Mouse (Mus musculus): ENCODE results near the gene Arhgef3. TPM values are rescaled to one million over a fixed set of nuclear protein-coding genes. Genes with fewer than 3 reads are reported as not detected.
"Not testable (repeated sequence)": the region's sequence is repeated elsewhere in the genome, so short reads cannot be mapped to it uniquely, and the experiment has no call there.

Gene Arhgef3
- polyA plus RNA-seq, 1 experiment from 2014 or later: 1.6 TPM

- Histone ChIP-seq H3K4me1 (no peaks in the 10 kb centered on the region), H3K9me3 (replicated peaks) (no peaks in the 10 kb centered on the region), H3K27me3 (ENCODE audit: low read depth, poor library complexity, severe bottlenecking) (no peaks in the 10 kb centered on the region), H3K27ac (replicated peaks) (no peak overlapping the region), H3K36me3 (no peaks in the 10 kb centered on the region), H3K4me3 (no peak overlapping the region)
- 88% methylated on average over 5 of the region's 5 CpGs for WGBS
- no peak for DNase-seq (ENCODE audit: low spot score)
Measured at GRCm38 (mm10) chr14:27246424-27246823, 131.7 kb downstream of the Arhgef3 start.

GRCm38 (mm10) chr14:27246948-27247347 lies 132.2 kb downstream of the Arhgef3 start:
- not testable (repeated sequence) for H3K27me3 ChIP-seq (ENCODE audit: low read depth, poor library complexity, severe bottlenecking); H3K9me3 ChIP-seq (replicated peaks); H3K36me3 ChIP-seq; DNase-seq (ENCODE audit: low spot score); H3K4me3 ChIP-seq; H3K4me1 ChIP-seq; H3K27ac ChIP-seq (replicated peaks)
- WGBS: 92% methylated on average over 10 of the region's 10 CpGs

- Histone ChIP-seq H3K27me3 (ENCODE audit: low read depth, poor library complexity, severe bottlenecking) (no peaks in the 10 kb centered on the region), H3K4me1 (no peaks in the 10 kb centered on the region), H3K9me3 (replicated peaks) (no peaks in the 10 kb centered on the region), H3K4me3 (no peak overlapping the region), H3K36me3 (no peaks in the 10 kb centered on the region), H3K27ac (replicated peaks) (no peak overlapping the region)
- WGBS: 93% methylated on average over 1 of the region's 1 CpGs
- DNase-seq (ENCODE audit: low spot score): no peak
Measured at GRCm38 (mm10) chr14:27249121-27249520, 134.4 kb downstream of the Arhgef3 start.

DNA sequence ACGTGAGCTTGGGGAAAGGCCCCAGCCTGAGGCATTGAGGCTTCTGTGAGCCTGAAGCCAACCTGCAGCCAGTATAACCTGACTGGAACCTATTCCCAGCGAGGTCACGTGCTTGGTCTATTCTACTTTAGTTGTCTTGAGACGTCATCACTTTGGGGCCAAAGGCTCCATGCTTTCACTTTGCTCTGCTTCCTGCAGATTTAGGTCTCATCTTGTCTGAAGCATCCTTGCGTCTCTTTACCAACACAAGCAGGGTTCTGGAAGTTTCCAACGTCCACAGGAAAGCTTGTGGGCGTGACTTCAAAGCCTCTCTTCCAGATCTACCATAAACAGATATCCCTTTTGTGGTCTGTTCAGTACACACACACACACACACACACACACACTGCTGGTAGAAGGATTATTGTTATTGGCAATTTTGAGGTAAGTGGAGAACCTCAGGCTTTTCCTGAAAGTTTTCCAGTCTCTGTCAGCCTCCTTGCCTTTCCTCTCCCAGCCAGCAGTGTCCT lies 135.6 kb downstream of the Arhgef3 start:
- no peaks in the 10 kb centered on the region for H3K36me3 ChIP-seq
- no peaks in the 10 kb centered on the region for H3K27me3 ChIP-seq (ENCODE audit: low read depth, poor library complexity, severe bottlenecking)
- DNase-seq (ENCODE audit: low spot score): no peak
- H3K9me3 ChIP-seq (replicated peaks): no peaks in the 10 kb centered on the region
- 90% methylated on average over 7 of the region's 7 CpGs for WGBS
- H3K4me3 ChIP-seq: no peak overlapping the region
- no peaks in the 10 kb centered on the region for H3K4me1 ChIP-seq
- H3K27ac ChIP-seq (replicated peaks): no peak overlapping the region

- H3K27me3 ChIP-seq (ENCODE audit: low read depth, poor library complexity, severe bottlenecking): no peaks in the 10 kb centered on the region
- H3K4me1 ChIP-seq: no peaks in the 10 kb centered on the region
- no peak overlapping the region for H3K27ac ChIP-seq (replicated peaks)
- no peaks in the 10 kb centered on the region for H3K36me3 ChIP-seq
- no peaks in the 10 kb centered on the region for H3K9me3 ChIP-seq (replicated peaks)
- 90% methylated on average over 5 of the region's 5 CpGs for WGBS
- no peak overlapping the region for H3K4me3 ChIP-seq
- DNase-seq (ENCODE audit: low spot score): no peak
Measured at GRCm38 (mm10) chr14:27253391-27253790, 138.7 kb downstream of the Arhgef3 start.

GRCm38 (mm10) chr14:27262349-27262748 lies 147.7 kb downstream of the Arhgef3 start:
- Histone ChIP-seq H3K27me3 (ENCODE audit: low read depth, poor library complexity, severe bottlenecking) (no peaks in the 10 kb centered on the region), H3K4me3 (no peak overlapping the region), H3K27ac (replicated peaks) (no peak overlapping the region), H3K9me3 (replicated peaks) (no peaks in the 10 kb centered on the region), H3K4me1 (0 out of 2 replicates have a peak, but pooled peaks cover 3% of the 10 kb centered on the region), H3K36me3 (no peaks in the 10 kb centered on the region)
- WGBS: 69% methylated on average over 6 of the region's 6 CpGs
- DNase-seq (ENCODE audit: low spot score): no peak

DNA sequence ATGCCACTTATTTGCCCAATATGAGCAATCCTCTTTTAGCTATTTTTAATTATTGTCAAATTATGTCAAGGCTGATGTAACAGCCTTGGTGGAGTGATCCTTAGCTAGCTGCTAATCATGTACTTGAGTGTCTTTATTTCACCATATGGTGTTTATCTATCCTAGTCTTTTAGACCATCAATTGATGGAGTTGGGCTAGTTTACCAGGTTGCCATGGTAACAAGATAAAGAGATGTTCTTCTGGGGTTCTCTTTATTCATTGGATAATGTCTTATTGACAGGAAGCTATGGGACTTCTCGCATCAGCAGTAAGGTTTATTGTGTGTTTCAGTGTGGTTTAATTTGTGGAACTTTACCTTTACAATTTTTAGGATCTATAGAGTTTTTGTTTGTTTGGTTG lies 151.9 kb downstream of the Arhgef3 start:
- Histone ChIP-seq H3K9me3 (replicated peaks) (no peaks in the 10 kb centered on the region), H3K4me3 (no peak overlapping the region), H3K27me3 (ENCODE audit: low read depth, poor library complexity, severe bottlenecking) (peaks cover 8% of the 10 kb centered on the region; the same call in 1 of the 2 replicates), H3K4me1 (peaks cover 19% of the 10 kb centered on the region), H3K36me3 (no peaks in the 10 kb centered on the region), H3K27ac (replicated peaks) (no peak overlapping the region)
- DNase-seq (ENCODE audit: low spot score): no peak
- WGBS: 62% methylated on average over 1 of the region's 1 CpGs

DNA sequence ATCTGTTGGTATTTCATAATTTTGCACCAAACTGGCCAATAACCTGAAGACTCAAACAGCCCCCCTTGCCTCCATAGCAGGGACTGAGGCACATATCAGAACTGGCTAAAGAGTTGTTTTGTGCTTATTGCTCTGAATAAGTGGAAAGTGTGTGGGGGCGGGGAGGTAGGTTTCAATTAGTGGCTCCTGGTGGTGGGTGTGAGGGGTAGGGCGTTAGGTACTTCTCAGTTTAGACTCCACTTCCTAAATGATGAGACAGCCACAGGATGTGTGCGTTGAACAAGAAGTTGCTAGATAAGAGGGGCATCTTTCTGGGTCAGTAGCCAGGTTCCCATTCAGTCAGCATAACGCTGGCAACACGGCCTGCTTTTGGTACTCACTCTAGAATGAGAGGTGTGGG lies 153.4 kb downstream of the Arhgef3 start:
- DNase-seq (ENCODE audit: low spot score): no peak
- WGBS: 74% methylated on average over 5 of the region's 5 CpGs
- H3K27ac ChIP-seq (replicated peaks): no peak overlapping the region
- no peaks in the 10 kb centered on the region for H3K9me3 ChIP-seq (replicated peaks)
- no peaks in the 10 kb centered on the region for H3K36me3 ChIP-seq
- H3K4me3 ChIP-seq: no peak overlapping the region
- H3K27me3 ChIP-seq (ENCODE audit: low read depth, poor library complexity, severe bottlenecking): peaks cover 8% of the 10 kb centered on the region; the same call in 1 of the 2 replicates
- peaks cover 35% of the 10 kb centered on the region for H3K4me1 ChIP-seq

DNA sequence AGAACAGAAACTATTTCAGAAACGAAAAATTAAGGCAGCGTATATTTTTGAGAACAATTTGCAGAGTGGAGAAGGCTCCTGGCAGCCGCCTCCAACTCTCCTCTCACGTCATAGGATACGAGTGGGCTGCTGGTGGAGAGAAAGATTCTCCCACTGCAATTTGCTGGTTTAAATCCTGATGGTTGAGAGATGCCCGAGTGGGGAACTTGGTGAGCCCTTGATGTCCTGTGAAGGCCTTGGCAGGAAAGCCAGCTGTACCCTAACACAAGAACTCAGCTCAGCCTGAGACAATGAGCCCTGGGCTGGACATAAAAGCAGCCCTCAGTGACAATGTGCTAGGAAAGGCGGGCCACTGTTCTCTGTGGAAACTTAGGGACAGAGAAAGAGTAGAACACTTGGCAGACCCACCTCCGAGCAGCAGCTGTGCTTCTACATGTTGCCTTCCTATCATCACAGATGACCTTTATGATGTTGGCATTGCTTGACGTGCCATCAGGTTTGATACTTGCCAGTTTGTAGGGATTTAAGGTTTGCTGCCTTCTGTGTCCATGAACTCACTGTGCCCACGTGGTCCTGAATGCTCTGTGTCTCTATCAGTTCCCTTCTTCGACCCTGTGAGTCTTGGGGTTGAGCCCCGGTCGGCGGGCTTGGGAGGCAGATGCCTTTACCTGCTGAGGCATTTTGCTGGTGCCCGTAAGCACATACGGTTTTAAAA lies 154.4 kb downstream of the Arhgef3 start:
- WGBS: 91% methylated on average over 16 of the region's 16 CpGs
- H3K4me1 ChIP-seq: peaks cover 35% of the 10 kb centered on the region
- no peaks in the 10 kb centered on the region for H3K36me3 ChIP-seq
- H3K9me3 ChIP-seq (replicated peaks): no peaks in the 10 kb centered on the region
- no peak overlapping the region for H3K4me3 ChIP-seq
- H3K27ac ChIP-seq (replicated peaks): no peak overlapping the region
- peaks cover 8% of the 10 kb centered on the region; the same call in 1 of the 2 replicates for H3K27me3 ChIP-seq (ENCODE audit: low read depth, poor library complexity, severe bottlenecking)
- no peak for DNase-seq (ENCODE audit: low spot score)

DNA sequence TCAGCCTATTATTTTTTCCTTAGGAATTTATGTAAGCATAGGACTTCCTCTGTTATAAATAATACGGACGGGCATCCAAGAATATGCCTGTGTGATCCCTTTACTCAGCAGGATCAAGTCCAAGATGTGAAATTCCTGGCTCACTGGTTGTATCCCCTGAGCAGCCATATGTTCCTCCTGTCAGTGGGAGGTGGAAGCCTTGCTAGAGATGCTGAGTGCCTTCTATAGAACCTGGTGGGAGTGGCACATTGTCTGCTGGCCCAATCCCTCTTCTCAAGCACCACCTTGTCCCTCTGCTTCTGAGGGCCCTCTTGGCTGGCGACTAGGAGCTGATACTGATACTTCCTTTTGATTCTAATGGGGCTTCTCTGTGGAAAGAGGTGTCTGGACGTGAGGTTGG lies 155.1 kb downstream of the Arhgef3 start:
- Histone ChIP-seq H3K4me3 (no peak overlapping the region), H3K9me3 (replicated peaks) (no peaks in the 10 kb centered on the region), H3K4me1 (peaks cover 35% of the 10 kb centered on the region), H3K36me3 (no peaks in the 10 kb centered on the region), H3K27me3 (ENCODE audit: low read depth, poor library complexity, severe bottlenecking) (peaks cover 8% of the 10 kb centered on the region; the same call in 1 of the 2 replicates), H3K27ac (replicated peaks) (no peak overlapping the region)
- no peak for DNase-seq (ENCODE audit: low spot score)
- WGBS: 83% methylated on average over 4 of the region's 4 CpGs

- 89% methylated on average over 4 of the region's 4 CpGs for WGBS
- Histone ChIP-seq H3K36me3 (no peaks in the 10 kb centered on the region), H3K27ac (replicated peaks) (no peak overlapping the region), H3K27me3 (ENCODE audit: low read depth, poor library complexity, severe bottlenecking) (peaks cover 8% of the 10 kb centered on the region; the same call in 1 of the 2 replicates), H3K4me3 (no peak overlapping the region), H3K9me3 (replicated peaks) (no peaks in the 10 kb centered on the region), H3K4me1 (peaks cover 35% of the 10 kb centered on the region)
- no peak for DNase-seq (ENCODE audit: low spot score)
Measured at GRCm38 (mm10) chr14:27270466-27270865, 155.8 kb downstream of the Arhgef3 start.

GRCm38 (mm10) chr14:27271371-27272071 lies 156.8 kb downstream of the Arhgef3 start:
- H3K36me3 ChIP-seq: no peaks in the 10 kb centered on the region
- peaks cover 35% of the 10 kb centered on the region for H3K4me1 ChIP-seq
- no peak overlapping the region for H3K4me3 ChIP-seq
- no peaks in the 10 kb centered on the region for H3K9me3 ChIP-seq (replicated peaks)
- WGBS: 69% methylated on average over 10 of the region's 10 CpGs
- peak overlapping the region; percentile 63 for H3K27ac ChIP-seq (replicated peaks)
- DNase-seq (ENCODE audit: low spot score): peak; percentile 16
- H3K27me3 ChIP-seq (ENCODE audit: low read depth, poor library complexity, severe bottlenecking): peaks cover 8% of the 10 kb centered on the region; the same call in 1 of the 2 replicates

Measured in midbrain, embryonic 10.5 days (tissue).